Mouse (Mus musculus): ENCODE measurements at regions not wholly inside any gene's neighbourhood (a gene's known extent, or its start where the extent isn't known, plus 50 kb on each side); places are given as distances from the start of the nearest gene placed in this dataset.

DNA sequence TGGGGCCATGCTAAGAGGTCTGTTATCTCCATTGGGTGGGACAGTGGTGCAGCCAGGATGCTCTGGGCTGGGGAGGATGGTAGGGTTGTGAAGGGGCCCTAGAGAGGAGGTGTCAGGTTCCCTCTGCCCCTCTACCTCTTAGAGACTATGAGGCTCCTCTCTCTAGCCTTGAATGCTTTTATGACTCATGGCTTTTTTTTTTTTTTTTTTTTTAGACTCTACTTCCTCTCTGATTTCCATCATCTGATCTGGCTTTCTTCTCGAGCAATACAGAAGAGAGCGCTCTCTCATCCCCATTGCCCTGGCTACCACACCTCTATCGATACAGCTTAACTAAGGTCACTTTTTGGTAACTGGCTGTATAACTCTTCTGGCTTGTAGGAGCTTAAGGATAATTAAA is 176.6 kb upstream of the Grik3 start:
- Histone ChIP-seq H3K27ac (replicated peaks) (no peak overlapping the region), H3K4me2 (replicated peaks; ENCODE audit: low read depth) (no peak overlapping the region), H3K4me3 (ENCODE audit: low read depth, low read length) (no peak overlapping the region), H3K27me3 (ENCODE audit: control insufficient read depth, insufficient read depth, low read length) (no peaks in the 10 kb centered on the region), H3K4me1 (replicated peaks; ENCODE audit: control insufficient read depth, insufficient read depth) (no peaks in the 10 kb centered on the region), H3K9me3 (ENCODE audit: control insufficient read depth, low read length) (no peaks in the 10 kb centered on the region), H3K36me3 (ENCODE audit: control insufficient read depth, insufficient read depth, low read length) (no peaks in the 10 kb centered on the region), H3K9ac (ENCODE audit: low read length) (no peak overlapping the region)
- ATAC-seq (ENCODE audit: low FRiP score, low TSS enrichment): no peak
- TF ChIP-seq EP300 (optimal IDR thresholded peaks at IDR 0.05) (no peak), CTCF (IDR thresholded peaks at IDR 0.05; ENCODE audit: low read depth) (no peak)
- no peak for DNase-seq (ENCODE audit: low spot score)
- WGBS: 75% methylated on average over 3 of the region's 3 CpGs

DNA sequence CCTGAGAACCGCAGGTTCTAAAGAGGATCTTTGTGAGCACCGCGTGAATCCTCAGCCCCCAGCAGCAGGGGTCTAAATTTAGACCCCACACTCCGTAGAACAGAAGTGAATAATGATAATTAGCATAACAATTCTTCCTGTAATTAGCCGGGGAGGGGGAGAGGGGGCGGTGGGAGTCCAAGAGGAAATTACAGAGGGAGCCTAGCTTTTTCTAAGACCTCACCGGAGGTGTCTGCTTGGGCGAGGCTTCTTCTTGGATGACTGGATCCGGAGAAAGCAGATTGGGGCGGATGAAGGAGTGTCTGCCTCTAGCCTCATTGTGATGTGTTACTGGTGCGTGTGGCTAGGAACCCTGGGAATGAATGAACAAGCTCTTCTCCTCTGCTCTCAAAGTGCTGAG is 177.2 kb upstream of the Grik3 start:
- no peaks in the 10 kb centered on the region for H3K36me3 ChIP-seq (ENCODE audit: control insufficient read depth, insufficient read depth, low read length)
- H3K4me1 ChIP-seq (replicated peaks; ENCODE audit: control insufficient read depth, insufficient read depth): no peaks in the 10 kb centered on the region
- H3K4me2 ChIP-seq (replicated peaks; ENCODE audit: low read depth): no peak overlapping the region
- WGBS: 14% methylated on average over 11 of the region's 11 CpGs
- no peak overlapping the region for H3K9ac ChIP-seq (ENCODE audit: low read length)
- H3K9me3 ChIP-seq (ENCODE audit: control insufficient read depth, low read length): no peaks in the 10 kb centered on the region
- H3K27me3 ChIP-seq (ENCODE audit: control insufficient read depth, insufficient read depth, low read length): no peaks in the 10 kb centered on the region
- TF ChIP-seq CTCF (IDR thresholded peaks at IDR 0.05; ENCODE audit: low read depth) (no peak), EP300 (optimal IDR thresholded peaks at IDR 0.05) (no peak)
- DNase-seq (ENCODE audit: low spot score): no peak
- ATAC-seq (ENCODE audit: low FRiP score, low TSS enrichment): no peak
- H3K4me3 ChIP-seq (ENCODE audit: low read depth, low read length): no peak overlapping the region
- H3K27ac ChIP-seq (replicated peaks): no peak overlapping the region

DNA sequence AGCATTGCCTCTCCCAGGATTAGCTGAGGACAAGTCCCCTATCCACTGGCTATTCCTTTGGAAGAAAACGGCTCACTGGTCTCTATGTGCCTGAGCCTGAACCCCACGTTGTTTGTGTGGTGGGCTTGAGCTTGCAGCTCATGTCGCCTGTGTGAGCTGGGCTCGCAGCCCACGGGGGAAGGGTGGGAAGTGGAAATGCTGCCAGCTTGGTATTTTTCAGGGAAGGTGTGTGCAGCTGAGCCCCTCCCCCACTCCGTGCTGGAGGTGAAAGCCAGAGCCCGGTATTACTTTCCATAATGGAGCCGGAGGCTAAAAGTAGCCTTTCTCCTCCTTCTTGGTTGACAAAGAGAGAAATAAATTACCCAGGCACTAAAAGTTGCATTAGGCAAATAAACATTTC is 180.5 kb upstream of the Zc3h12a start:
- no peak for ATAC-seq (ENCODE audit: low FRiP score, low TSS enrichment)
- Histone ChIP-seq H3K4me3 (ENCODE audit: low read depth, low read length) (no peak overlapping the region), H3K4me1 (replicated peaks; ENCODE audit: control insufficient read depth, insufficient read depth) (no peaks in the 10 kb centered on the region), H3K9me3 (ENCODE audit: control insufficient read depth, low read length) (no peaks in the 10 kb centered on the region), H3K27ac (replicated peaks) (no peak overlapping the region), H3K36me3 (ENCODE audit: control insufficient read depth, insufficient read depth, low read length) (no peaks in the 10 kb centered on the region), H3K4me2 (replicated peaks; ENCODE audit: low read depth) (no peak overlapping the region), H3K9ac (ENCODE audit: low read length) (no peak overlapping the region), H3K27me3 (ENCODE audit: control insufficient read depth, insufficient read depth, low read length) (no peaks in the 10 kb centered on the region)
- 33% methylated on average over 8 of the region's 8 CpGs for WGBS
- TF ChIP-seq EP300 (optimal IDR thresholded peaks at IDR 0.05) (no peak), CTCF (IDR thresholded peaks at IDR 0.05; ENCODE audit: low read depth) (no peak)
- no peak for DNase-seq (ENCODE audit: low spot score)

DNA sequence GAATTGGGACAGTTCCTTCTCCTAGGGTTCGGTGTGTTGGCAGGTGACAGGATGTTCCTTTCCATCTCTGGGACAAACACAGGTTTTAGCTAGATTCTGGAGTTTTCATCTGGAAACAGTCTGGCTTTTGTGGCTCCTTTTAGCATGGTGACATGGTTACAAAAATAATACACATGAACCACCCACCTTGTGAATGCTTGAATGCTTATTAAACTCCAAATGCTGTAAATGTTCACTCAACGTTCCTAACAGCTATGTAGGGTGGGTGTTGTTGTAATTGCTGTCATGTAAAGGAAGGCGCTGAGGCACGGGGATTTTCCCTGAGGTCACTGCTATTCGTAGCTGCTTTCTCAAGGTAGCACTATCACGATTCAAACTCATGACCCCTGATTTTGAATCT is 178.1 kb upstream of the Zc3h12a start:
- WGBS: 73% methylated on average over 6 of the region's 6 CpGs
- no peak overlapping the region for H3K9ac ChIP-seq (ENCODE audit: low read length)
- TF ChIP-seq EP300 (optimal IDR thresholded peaks at IDR 0.05) (no peak), CTCF (IDR thresholded peaks at IDR 0.05; ENCODE audit: low read depth) (no peak)
- ATAC-seq (ENCODE audit: low FRiP score, low TSS enrichment) (no peak), DNase-seq (ENCODE audit: low spot score) (no peak)
- H3K9me3 ChIP-seq (ENCODE audit: control insufficient read depth, low read length): no peaks in the 10 kb centered on the region
- H3K27me3 ChIP-seq (ENCODE audit: control insufficient read depth, insufficient read depth, low read length): no peaks in the 10 kb centered on the region
- H3K27ac ChIP-seq (replicated peaks): no peak overlapping the region
- no peak overlapping the region for H3K4me3 ChIP-seq (ENCODE audit: low read depth, low read length)
- no peak overlapping the region for H3K4me2 ChIP-seq (replicated peaks; ENCODE audit: low read depth)
- H3K4me1 ChIP-seq (replicated peaks; ENCODE audit: control insufficient read depth, insufficient read depth): no peaks in the 10 kb centered on the region
- H3K36me3 ChIP-seq (ENCODE audit: control insufficient read depth, insufficient read depth, low read length): no peaks in the 10 kb centered on the region

DNA sequence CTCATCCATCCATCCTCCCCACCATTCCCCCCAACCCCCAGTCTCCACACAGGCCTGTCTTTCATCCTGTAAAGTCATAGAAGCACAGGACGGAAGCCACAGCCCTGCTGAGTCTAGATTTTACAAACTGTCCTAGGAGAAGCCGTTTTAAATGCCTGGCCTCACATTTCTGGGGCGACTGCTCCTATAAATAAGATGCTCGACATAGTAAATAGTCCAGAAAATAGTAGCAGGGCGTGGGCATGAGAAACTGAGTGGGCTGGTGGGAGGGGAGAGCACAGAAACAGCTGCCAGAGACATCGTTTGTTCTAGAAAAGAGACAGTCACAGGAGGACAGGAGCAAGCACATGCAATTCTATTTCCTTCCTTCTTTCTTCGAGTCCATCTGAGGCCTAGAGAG is 175.0 kb upstream of the Zc3h12a start:
- no peak overlapping the region for H3K9ac ChIP-seq (ENCODE audit: low read length)
- H3K27ac ChIP-seq (replicated peaks): no peak overlapping the region
- TF ChIP-seq CTCF (IDR thresholded peaks at IDR 0.05; ENCODE audit: low read depth) (no peak), EP300 (optimal IDR thresholded peaks at IDR 0.05) (no peak)
- no peaks in the 10 kb centered on the region for H3K4me1 ChIP-seq (replicated peaks; ENCODE audit: control insufficient read depth, insufficient read depth)
- DNase-seq (ENCODE audit: low spot score): no peak
- no peak overlapping the region for H3K4me2 ChIP-seq (replicated peaks; ENCODE audit: low read depth)
- no peaks in the 10 kb centered on the region for H3K36me3 ChIP-seq (ENCODE audit: control insufficient read depth, insufficient read depth, low read length)
- ATAC-seq (ENCODE audit: low FRiP score, low TSS enrichment): no peak
- H3K4me3 ChIP-seq (ENCODE audit: low read depth, low read length): no peak overlapping the region
- H3K9me3 ChIP-seq (ENCODE audit: control insufficient read depth, low read length): no peaks in the 10 kb centered on the region
- H3K27me3 ChIP-seq (ENCODE audit: control insufficient read depth, insufficient read depth, low read length): no peaks in the 10 kb centered on the region
- WGBS: 60% methylated on average over 7 of the region's 7 CpGs

DNA sequence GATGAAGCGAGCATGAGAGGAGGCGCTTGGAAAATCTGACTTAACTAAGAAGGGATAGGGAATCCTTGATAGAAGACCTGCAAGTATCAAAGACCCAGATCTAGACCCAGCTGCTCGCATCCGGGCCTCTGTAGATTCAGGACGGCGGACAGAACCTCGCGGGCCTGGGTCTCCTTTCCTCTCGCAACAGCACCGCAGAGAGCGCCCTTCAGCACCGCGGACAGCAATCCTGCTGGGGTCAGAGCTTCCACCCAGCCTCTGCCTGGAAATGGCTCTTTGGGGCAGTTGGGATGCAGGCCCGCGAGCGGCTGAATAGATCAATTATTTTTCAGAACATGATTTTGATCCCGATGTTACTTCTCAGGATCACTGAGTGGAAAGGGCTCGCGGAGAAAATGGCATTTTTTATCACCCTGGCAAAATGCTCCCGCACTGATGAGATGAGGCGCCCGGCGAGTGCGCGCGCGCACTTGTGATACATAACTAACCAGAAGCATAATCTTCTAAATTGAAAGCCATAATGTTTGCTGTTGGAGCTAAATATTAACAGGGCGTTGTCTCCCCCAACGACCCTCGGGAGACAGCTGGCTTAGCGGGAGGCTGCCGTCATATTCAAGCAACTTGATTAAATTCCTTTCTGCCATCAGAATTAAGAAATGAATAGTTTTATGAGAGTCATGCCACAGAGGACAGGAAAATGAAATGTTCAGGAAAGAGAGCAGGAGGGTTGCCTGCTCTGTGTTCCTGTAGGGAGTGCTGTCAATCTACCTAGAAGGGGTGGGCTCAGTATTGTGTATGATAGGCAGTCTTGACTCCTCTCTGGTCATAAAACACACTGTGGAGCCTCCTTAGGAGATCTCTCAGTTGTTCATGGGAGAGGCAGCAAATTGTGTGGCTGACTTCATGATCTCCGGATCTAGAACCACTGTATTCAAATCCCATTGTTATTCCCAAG is 173.1 kb upstream of the Zc3h12a start:
- no peak for ATAC-seq (ENCODE audit: low FRiP score, low TSS enrichment)
- no peak overlapping the region for H3K27ac ChIP-seq (replicated peaks)
- no peaks in the 10 kb centered on the region for H3K27me3 ChIP-seq (ENCODE audit: control insufficient read depth, insufficient read depth, low read length)
- H3K4me2 ChIP-seq (replicated peaks; ENCODE audit: low read depth): no peak overlapping the region
- TF ChIP-seq EP300 (optimal IDR thresholded peaks at IDR 0.05) (no peak), CTCF (IDR thresholded peaks at IDR 0.05; ENCODE audit: low read depth) (no peak)
- no peaks in the 10 kb centered on the region for H3K4me1 ChIP-seq (replicated peaks; ENCODE audit: control insufficient read depth, insufficient read depth)
- H3K9me3 ChIP-seq (ENCODE audit: control insufficient read depth, low read length): no peaks in the 10 kb centered on the region
- WGBS: 17% methylated on average over 33 of the region's 33 CpGs
- no peaks in the 10 kb centered on the region for H3K36me3 ChIP-seq (ENCODE audit: control insufficient read depth, insufficient read depth, low read length)
- peak; percentile 77 for DNase-seq (ENCODE audit: low spot score)
- no peak overlapping the region for H3K4me3 ChIP-seq (ENCODE audit: low read depth, low read length)
- H3K9ac ChIP-seq (ENCODE audit: low read length): no peak overlapping the region
